Mouse (Mus musculus) frontal cortex, postnatal 25 days (tissue): ENCODE results near the gene Cd69.

Experiments
- DNase-seq, 2 experiments: peaks; one replicate each; pipeline ENCODE4 v3.0.0; 2022; ENCODE audit warnings: low spot score in 2 of 2

Gene Cd69

GRCm38 (mm10) chr6:129224090-129224489 lies 51.1 kb downstream of the Cd69 start:
- DNase-seq: no peak

GRCm38 (mm10) chr6:129223611-129224010 lies 51.6 kb downstream of the Cd69 start:
- DNase-seq: no peak

GRCm38 (mm10) chr6:129222188-129222800 lies 52.9 kb downstream of the Cd69 start:
- no peak for DNase-seq

- no peak for DNase-seq
Observed at GRCm38 (mm10) chr6:129221053-129221452, 54.2 kb downstream of the Cd69 start.

- DNase-seq: no peak
Observed at GRCm38 (mm10) chr6:129219897-129220517, 55.2 kb downstream of the Cd69 start.

- no peak for DNase-seq
Observed at GRCm38 (mm10) chr6:129218191-129218696, 57.0 kb downstream of the Cd69 start.
